Mouse (Mus musculus): Measurements from ENCODE around the gene Ptgfrn.

DNA sequence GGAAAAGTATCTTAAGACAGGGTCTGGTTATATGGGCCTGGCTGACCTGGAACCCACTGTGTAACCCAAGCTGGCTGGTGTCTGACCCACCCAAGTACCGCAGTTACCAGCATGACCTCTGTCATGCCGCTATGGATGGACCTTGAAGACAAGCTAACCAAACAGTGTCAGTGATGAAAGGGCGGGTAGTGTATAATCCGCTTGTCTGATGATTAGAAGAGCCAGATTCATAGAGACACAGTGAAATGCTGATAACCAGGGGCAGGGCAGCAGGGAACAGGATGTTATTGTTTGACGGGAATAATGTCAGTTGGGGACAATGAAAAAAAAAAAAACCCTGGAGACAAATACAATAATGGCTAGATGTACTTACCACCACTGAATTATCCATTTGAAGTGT, 21.7 kb upstream of the Ptgfrn start:
- TF ChIP-seq CTCF (IDR thresholded peaks at IDR 0.05) (no peak), EP300 (IDR thresholded peaks at IDR 0.05; ENCODE audit: insufficient read depth, low read depth, low read length) (no peak), POLR2A (IDR thresholded peaks at IDR 0.05; ENCODE audit: insufficient read depth, low read depth, low read length) (no peak)
